Mouse (Mus musculus) heart, embryonic 11.5 days (tissue): Measurements from ENCODE around the gene Gpr26. TPM values are rescaled to one million over a fixed set of nuclear protein-coding genes. Genes with fewer than 3 reads are reported as not detected.
A peak's percentile ranks its signal among the peaks of the same experiment; 100 is the strongest.

Experiments
- ATAC-seq: fragments of 200-750 bp; cut with Nextera tagmentation; replicated peaks from 2 replicates; pipeline ENCODE4 v1.8.0; 2017; ENCODE audit warnings: moderate library complexity; ENCODE audit not compliant: insufficient number of reproducible peaks, low FRiP score, low TSS enrichment
- H3K27ac ChIP-seq: fragments of 300-500 bp; sonication (generic); 2 replicates; pipeline ENCODE4 v1.5.1; 2014; ENCODE audit warnings: mild to moderate bottlenecking, low read depth, low read length
- H3K27me3 ChIP-seq: fragments of 300-500 bp; sonication (generic); 2 replicates; pipeline ENCODE4 v1.6.1; 2014; ENCODE audit warnings: mild to moderate bottlenecking, low read length, mixed read lengths; ENCODE audit not compliant: control insufficient read depth, insufficient read depth
- H3K36me3 ChIP-seq: fragments of 300-500 bp; sonication (generic); 2 replicates; pipeline ENCODE4 v1.6.1; 2014; ENCODE audit warnings: mild to moderate bottlenecking, low read length, moderate library complexity, mixed read lengths; ENCODE audit not compliant: control insufficient read depth, insufficient read depth
- H3K4me1 ChIP-seq: fragments of 300-500 bp; sonication (generic); 2 replicates; pipeline ENCODE4 v1.6.1; 2014; ENCODE audit warnings: low read length; ENCODE audit not compliant: control insufficient read depth, insufficient read depth
- H3K4me2 ChIP-seq: fragments of 300-500 bp; sonication (generic); 2 replicates; pipeline ENCODE4 v1.6.1; 2014; ENCODE audit warnings: mild to moderate bottlenecking, moderate library complexity
- H3K4me3 ChIP-seq: fragments of 300-500 bp; sonication (generic); 2 replicates; pipeline ENCODE4 v1.5.1; 2014; ENCODE audit warnings: low read depth, low read length
- H3K9ac ChIP-seq: fragments of 300-500 bp; sonication (generic); 2 replicates; pipeline ENCODE4 v1.6.1; 2014; ENCODE audit warnings: mild to moderate bottlenecking, low read depth, low read length, moderate library complexity
- H3K9me3 ChIP-seq: fragments of 300-500 bp; sonication (generic); replicated peaks from 2 replicates; pipeline ENCODE4 v1.6.1; 2016; ENCODE audit warnings: low read length; ENCODE audit not compliant: control insufficient read depth
- WGBS: fragments of 180-500 bp; shearing (Covaris S2); extraction: QIAGEN DNeasy Blood & Tissue Kit; methylation state at CpG from one replicate; pipeline ENCODE4 v1.1.7; 2014; ENCODE audit not compliant: insufficient replicate concordance; 5-methylcytosine and 5-hydroxymethylcytosine counted together
- polyA plus RNA-seq: library from polyadenylated mRNA; unstranded; fragments of >200 nt; fragmentation: Nextera tagmentation; extraction: Ambion mirVana; gene quantifications from 2 replicates; pipeline ENCODE4 v1.2.1, GENCODE M21; 2014

Gene Gpr26
- polyA plus RNA-seq, 1 experiment from 2014 or later: not detected

DNA sequence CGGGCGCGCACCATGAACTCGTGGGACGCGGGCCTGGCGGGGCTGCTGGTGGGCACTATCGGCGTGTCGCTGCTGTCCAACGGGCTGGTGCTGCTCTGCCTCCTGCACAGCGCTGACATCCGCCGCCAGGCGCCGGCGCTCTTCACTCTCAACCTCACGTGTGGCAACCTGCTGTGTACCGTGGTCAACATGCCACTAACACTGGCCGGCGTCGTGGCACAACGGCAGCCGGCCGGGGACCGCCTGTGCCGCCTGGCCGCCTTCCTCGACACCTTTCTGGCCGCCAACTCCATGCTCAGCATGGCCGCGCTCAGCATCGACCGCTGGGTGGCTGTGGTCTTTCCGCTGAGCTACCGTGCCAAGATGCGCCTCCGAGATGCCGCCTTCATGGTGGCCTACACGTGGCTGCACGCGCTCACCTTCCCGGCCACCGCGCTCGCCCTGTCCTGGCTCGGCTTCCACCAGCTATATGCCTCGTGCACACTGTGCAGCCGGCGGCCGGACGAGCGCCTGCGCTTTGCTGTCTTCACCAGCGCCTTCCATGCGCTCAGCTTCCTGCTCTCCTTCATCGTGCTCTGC is 745 bp downstream of the Gpr26 start:
- Histone ChIP-seq H3K9ac (no peak overlapping the region), H3K9me3 (no peaks in the 10 kb centered on the region), H3K4me3 (peak overlapping the region; percentile 2; the same call in 1 of the 2 replicates), H3K36me3 (no peaks in the 10 kb centered on the region), H3K27me3 (peaks cover 45% of the 10 kb centered on the region), H3K27ac (no peak overlapping the region), H3K4me2 (peak overlapping the region; percentile 44), H3K4me1 (no peaks in the 10 kb centered on the region)
- 6% methylated on average over 57 of the region's 57 CpGs for WGBS
- no peak for ATAC-seq

DNA sequence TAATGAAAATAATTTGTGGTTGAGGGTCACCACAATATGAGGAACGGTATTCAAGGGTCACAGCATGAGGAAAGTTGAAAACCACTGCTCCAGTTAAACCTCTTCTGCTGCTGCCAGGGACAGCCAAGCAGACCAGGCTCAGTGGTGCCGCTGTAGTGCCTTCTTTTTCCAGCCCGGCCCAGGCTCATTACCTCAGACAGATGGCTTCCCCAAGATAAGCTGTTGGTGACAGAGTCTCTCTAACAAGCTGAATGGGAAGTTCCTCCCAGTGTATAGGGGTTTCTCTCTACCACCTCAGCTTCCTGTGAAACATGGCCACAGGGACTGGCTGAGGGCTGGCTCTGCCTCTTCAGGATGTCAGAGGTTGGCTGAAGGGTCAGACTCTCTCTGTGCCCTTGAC is 4.0 kb downstream of the Gpr26 start:
- no peak for ATAC-seq
- Histone ChIP-seq H3K4me2 (no peak overlapping the region), H3K27ac (no peak overlapping the region), H3K9ac (no peak overlapping the region), H3K9me3 (no peaks in the 10 kb centered on the region), H3K27me3 (peaks cover 37% of the 10 kb centered on the region), H3K36me3 (no peaks in the 10 kb centered on the region), H3K4me1 (no peaks in the 10 kb centered on the region), H3K4me3 (no peak overlapping the region)
- 32% methylated on average over 3 of the region's 3 CpGs for WGBS

DNA sequence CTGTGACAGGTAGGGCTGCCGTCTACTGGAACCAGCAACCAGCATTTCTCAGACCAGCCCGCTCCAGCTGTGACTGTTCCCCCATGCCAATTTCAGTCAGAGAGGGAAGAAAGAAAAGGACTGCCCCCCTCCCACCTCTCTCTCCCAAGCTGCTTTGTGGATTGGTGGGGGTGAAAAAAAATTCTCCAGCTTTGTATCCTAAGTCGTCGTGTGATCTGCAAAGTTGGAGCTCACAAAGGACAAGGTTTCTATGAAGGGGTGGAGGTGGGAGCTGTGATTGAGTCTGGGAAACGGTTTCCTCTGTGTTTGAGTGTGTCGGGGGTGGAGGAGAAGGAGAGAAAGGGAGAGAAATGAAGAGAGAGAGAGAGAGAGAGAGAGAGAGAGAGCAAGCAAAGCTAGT is 9.6 kb downstream of the Gpr26 start:
- 62% methylated on average over 6 of the region's 6 CpGs for WGBS
- Histone ChIP-seq H3K4me2 (no peak overlapping the region), H3K4me3 (no peak overlapping the region), H3K9ac (no peak overlapping the region), H3K27me3 (no peaks in the 10 kb centered on the region), H3K36me3 (no peaks in the 10 kb centered on the region), H3K27ac (no peak overlapping the region), H3K9me3 (no peaks in the 10 kb centered on the region), H3K4me1 (no peaks in the 10 kb centered on the region)
- no peak for ATAC-seq

DNA sequence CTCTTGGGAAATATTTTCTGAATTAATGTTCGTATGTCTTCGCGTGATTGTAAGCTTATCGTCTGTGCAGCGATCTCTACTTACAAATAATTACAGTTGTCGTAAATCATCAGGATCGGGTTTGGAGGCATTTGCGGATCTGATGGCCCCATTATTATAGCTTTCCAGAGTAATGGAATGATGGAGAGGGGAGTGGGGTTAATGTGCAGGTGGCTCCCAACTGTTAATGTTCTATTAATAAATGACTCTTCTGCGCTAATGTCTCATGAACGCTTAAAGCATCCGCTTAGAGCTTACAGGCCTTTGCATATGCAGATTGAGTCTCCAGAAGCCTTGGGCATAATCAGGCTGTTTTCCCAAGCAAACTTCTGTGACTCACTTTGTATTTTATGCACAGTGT is 12.3 kb downstream of the Gpr26 start:
- Histone ChIP-seq H3K9me3 (no peaks in the 10 kb centered on the region), H3K4me1 (no peaks in the 10 kb centered on the region), H3K4me2 (no peak overlapping the region), H3K27me3 (no peaks in the 10 kb centered on the region), H3K27ac (no peak overlapping the region), H3K36me3 (no peaks in the 10 kb centered on the region), H3K9ac (no peak overlapping the region), H3K4me3 (no peak overlapping the region)
- ATAC-seq: no peak
- WGBS: 87% methylated on average over 11 of the region's 11 CpGs

DNA sequence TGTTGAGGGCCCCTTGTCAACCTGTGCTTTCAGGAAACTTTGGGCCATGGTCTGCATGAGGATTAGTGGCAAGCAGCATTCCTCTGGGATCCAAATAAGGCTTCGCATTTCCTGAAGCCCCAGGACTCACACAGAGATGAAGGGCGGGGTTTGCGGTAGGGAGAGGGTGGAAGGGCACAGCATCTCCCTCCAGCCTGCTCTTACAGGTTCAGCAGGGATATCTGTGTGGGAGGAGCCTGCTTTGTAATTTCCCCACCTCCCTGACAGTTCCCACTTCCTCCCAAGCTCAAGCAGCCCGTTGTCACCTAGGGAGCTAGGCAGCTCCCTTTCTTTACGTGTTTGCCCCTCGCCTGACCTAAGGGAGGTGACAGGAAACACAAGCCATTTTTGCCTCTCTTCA is 22.8 kb downstream of the Gpr26 start:
- ATAC-seq: no peak
- no peaks in the 10 kb centered on the region for H3K9me3 ChIP-seq
- no peak overlapping the region for H3K9ac ChIP-seq
- H3K4me3 ChIP-seq: no peak overlapping the region
- H3K27ac ChIP-seq: no peak overlapping the region
- WGBS: 14% methylated on average over 6 of the region's 6 CpGs
- H3K36me3 ChIP-seq: no peaks in the 10 kb centered on the region
- H3K4me2 ChIP-seq: no peak overlapping the region
- no peaks in the 10 kb centered on the region for H3K4me1 ChIP-seq
- H3K27me3 ChIP-seq: no peaks in the 10 kb centered on the region

DNA sequence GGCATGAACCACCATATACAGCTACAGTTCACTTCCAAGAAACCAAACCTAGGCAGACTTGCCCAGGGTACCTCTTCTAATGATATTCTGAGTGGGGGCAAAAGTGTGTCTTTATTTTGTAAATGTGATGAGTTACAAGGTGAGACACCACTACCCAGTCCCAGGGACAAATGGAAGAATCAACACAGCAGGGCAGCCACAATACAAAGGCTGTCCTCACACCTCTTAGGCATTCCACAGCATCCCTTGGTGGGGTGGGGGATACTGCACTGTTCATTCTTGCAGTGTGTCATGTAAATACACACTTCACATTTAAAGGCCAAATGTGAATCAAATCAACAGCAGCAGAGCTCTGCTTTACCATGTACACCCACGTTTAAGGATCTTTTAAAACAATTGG is 26.0 kb downstream of the Gpr26 start:
- Histone ChIP-seq H3K9ac (no peak overlapping the region), H3K4me1 (no peaks in the 10 kb centered on the region), H3K27me3 (no peaks in the 10 kb centered on the region), H3K36me3 (no peaks in the 10 kb centered on the region), H3K27ac (no peak overlapping the region), H3K4me3 (no peak overlapping the region), H3K4me2 (no peak overlapping the region), H3K9me3 (peaks cover 3% of the 10 kb centered on the region; the same call in 1 of the 2 replicates)
- WGBS: 39% methylated on average over 1 of the region's 1 CpGs
- ATAC-seq: no peak

DNA sequence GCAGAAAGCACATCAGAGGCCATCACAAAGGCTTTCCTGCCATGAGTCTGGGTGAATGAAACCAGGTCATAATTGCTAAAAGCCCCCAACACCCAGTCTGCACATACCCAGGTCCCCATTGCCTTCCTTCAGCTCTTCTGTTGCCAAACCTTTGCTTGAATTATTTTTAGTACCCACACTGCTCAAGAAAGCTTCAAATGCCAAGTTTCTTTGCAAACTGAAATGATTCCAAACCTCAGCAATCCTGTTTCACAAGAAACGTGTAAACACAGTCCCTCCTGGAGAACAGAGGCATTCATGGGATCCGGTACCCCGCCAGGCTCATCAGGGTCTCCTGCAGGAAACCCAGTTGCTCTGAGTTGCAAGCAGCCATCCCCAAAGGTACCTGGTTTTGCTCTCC is 26.6 kb downstream of the Gpr26 start:
- Histone ChIP-seq H3K36me3 (no peaks in the 10 kb centered on the region), H3K27ac (no peak overlapping the region), H3K4me1 (no peaks in the 10 kb centered on the region), H3K27me3 (no peaks in the 10 kb centered on the region), H3K9me3 (peaks cover 3% of the 10 kb centered on the region; the same call in 1 of the 2 replicates), H3K9ac (no peak overlapping the region), H3K4me2 (no peak overlapping the region), H3K4me3 (no peak overlapping the region)
- WGBS: 66% methylated on average over 3 of the region's 3 CpGs
- ATAC-seq: no peak

DNA sequence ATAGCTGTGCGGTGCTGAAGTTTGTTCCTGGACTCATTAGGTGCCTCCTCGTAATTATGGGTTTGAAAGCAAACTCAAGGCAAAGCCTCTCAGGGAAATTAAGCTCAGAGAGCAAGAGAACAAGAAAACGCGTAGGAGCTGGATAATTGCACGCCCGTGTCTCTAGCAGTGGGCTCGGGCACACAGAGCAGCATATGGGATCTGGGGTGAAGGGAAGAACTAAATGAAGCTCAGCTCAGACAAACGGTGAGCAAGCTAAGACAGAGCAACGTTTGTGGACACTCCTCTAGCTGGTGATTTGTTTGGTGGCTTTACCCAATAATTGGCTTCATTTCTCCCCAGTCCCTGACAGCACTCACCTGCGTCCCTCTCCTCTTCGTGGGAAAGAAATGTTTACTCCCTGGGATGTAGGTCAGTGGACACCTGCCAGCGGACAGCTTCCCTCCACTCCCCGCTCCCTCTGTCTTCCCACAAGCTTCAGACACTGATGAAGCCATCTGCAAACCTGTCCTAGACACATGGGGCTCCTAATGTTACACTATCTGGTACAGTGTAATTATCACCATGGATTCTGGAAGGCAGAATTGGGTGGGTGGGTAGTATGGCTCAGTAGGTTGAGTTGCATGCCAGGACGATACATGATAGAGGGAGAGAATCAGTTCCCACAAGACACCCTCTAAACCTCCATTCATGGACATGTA is 39.9 kb downstream of the Gpr26 start:
- Histone ChIP-seq H3K27ac (no peak overlapping the region), H3K4me1 (no peaks in the 10 kb centered on the region), H3K27me3 (no peaks in the 10 kb centered on the region), H3K4me2 (no peak overlapping the region), H3K4me3 (no peak overlapping the region), H3K9ac (no peak overlapping the region), H3K9me3 (no peaks in the 10 kb centered on the region), H3K36me3 (no peaks in the 10 kb centered on the region)
- 74% methylated on average over 14 of the region's 14 CpGs for WGBS
- ATAC-seq: no peak

DNA sequence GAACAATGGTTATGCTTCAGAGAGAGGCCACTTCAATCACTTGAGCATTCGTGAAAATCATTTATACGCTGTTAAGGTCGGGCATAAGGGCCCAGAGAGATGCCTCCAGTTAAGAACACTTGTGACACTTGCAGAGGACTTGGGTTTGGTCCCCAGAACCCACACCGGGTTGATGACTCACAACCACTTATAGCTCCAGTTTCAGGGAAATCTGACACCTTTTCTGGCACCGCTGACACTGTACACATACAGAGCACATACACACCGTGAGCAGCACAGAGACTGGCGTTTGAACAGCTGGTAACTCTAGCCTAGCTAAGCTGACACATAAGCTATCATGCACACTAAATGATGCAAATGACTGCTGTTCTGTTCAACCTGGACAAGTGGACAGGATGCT is 42.7 kb downstream of the Gpr26 start:
- 73% methylated on average over 7 of the region's 7 CpGs for WGBS
- Histone ChIP-seq H3K9ac (no peak overlapping the region), H3K27ac (no peak overlapping the region), H3K27me3 (no peaks in the 10 kb centered on the region), H3K4me1 (no peaks in the 10 kb centered on the region), H3K4me3 (no peak overlapping the region), H3K36me3 (no peaks in the 10 kb centered on the region), H3K9me3 (no peaks in the 10 kb centered on the region), H3K4me2 (no peak overlapping the region)
- no peak for ATAC-seq
